Mouse (Mus musculus): Measurements from ENCODE around the gene Gga2. TPM values are rescaled to one million over a fixed set of nuclear protein-coding genes. Genes with fewer than 3 reads are reported as not detected.

Gene Gga2
- polyA plus RNA-seq, 1 experiment from 2014 or later: 66.7 TPM

DNA sequence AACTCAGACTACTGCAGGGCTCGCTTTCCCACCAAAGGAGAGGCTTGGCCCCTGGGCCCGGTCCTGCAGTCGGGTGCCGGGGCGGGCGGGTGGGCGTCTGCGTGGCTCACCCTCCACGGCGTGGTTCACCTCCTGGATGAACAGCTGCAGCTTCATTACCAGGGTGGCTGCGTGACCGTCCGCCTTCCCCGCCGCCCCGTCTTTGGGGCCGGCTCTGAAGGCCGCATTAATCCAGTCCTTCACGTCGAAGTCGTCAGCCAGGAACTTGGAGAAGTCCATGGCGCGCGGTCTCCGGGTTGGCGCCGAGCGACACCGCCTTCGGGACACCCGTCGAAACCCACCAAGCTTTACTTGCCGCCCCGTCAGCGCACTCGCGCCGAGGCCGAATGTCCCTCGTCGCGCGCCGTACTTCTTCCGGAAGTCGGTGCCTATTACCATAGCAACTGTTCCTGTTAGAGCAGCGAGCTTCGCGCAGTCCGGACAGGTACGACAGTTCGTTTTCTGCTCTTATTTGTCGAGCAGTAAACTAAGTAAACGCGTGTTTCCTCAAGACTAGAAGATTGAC is 39.6 kb downstream of the Gga2 start, which contains the start of gene Cog7:
TSS of gene Cog7 (minus strand) at position 405 of the 565 bp plus-strand sequence.
- no peaks in the 10 kb centered on the region; the same call in 1 of the 2 replicates for H3K36me3 ChIP-seq
- peaks cover 11% of the 10 kb centered on the region for H3K4me1 ChIP-seq
- H3K9ac ChIP-seq (replicated peaks): peak within 1 kb of the TSS; percentile 53
- under 1% methylated on average over 55 of the region's 55 CpGs for WGBS
- H3K9me3 ChIP-seq: no peaks in the 10 kb centered on the region
- peak within 1 kb of the TSS; percentile 69 for H3K4me3 ChIP-seq
- no peak within 1 kb of the TSS; the same call in 1 of the 2 replicates for H3K27ac ChIP-seq (replicated peaks)
- peak; percentile 93 for ATAC-seq (replicated peaks)
- no peaks in the 10 kb centered on the region for H3K27me3 ChIP-seq
- H3K4me2 ChIP-seq (replicated peaks): peak within 1 kb of the TSS; percentile 68

DNA sequence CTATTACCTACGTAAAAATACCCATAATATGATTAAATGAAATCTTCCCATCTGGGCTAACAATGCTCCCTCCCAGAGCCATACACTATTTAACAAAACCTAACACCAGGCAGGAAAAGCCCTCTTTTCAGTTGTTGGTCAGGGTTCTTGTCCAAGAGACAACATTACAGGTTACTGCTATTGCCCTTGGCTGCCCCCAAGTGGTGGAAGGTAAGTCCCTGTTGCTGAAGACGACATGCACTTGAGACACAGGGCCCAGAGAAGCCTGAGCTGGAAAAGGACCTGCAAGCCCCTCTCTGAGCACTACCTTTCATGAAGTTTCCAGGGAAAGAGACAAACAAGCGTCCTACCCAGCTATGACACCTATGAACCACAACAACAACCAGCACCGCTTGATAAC is 46.0 kb downstream of the Gga2 start:
- no peak for ATAC-seq (replicated peaks)
- Histone ChIP-seq H3K4me1 (no peaks in the 10 kb centered on the region), H3K4me2 (replicated peaks) (no peak overlapping the region), H3K9ac (replicated peaks) (no peak overlapping the region), H3K4me3 (no peak overlapping the region), H3K27me3 (no peaks in the 10 kb centered on the region), H3K36me3 (peaks cover 12% of the 10 kb centered on the region), H3K27ac (replicated peaks) (no peak overlapping the region), H3K9me3 (no peaks in the 10 kb centered on the region)
- WGBS: 53% methylated on average over 4 of the region's 4 CpGs

DNA sequence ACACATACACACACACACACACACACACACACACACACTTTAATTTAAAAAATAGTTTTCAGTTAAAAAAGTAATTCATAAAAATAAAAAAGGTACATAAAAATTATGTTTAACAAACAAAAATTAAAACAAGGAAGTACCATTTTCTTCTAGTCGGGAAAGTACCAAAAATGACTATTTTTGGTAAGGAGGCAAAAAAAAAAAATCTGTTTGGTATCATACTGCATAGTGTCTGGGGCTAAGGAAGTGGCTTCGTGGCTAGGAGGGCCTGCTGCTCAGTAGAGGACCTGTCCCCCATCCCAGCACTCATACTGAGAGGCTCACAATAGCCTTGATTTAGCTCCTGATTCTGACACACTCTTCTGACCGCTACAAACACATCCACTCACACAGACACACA is 49.3 kb downstream of the Gga2 start:
- Histone ChIP-seq H3K4me3 (no peak overlapping the region), H3K9ac (replicated peaks) (no peak overlapping the region), H3K27me3 (no peaks in the 10 kb centered on the region), H3K4me1 (no peaks in the 10 kb centered on the region), H3K9me3 (no peaks in the 10 kb centered on the region), H3K4me2 (replicated peaks) (no peak overlapping the region), H3K36me3 (peaks cover 13% of the 10 kb centered on the region), H3K27ac (replicated peaks) (no peak overlapping the region)
- 87% methylated on average over 3 of the region's 3 CpGs for WGBS
- no peak for ATAC-seq (replicated peaks)

DNA sequence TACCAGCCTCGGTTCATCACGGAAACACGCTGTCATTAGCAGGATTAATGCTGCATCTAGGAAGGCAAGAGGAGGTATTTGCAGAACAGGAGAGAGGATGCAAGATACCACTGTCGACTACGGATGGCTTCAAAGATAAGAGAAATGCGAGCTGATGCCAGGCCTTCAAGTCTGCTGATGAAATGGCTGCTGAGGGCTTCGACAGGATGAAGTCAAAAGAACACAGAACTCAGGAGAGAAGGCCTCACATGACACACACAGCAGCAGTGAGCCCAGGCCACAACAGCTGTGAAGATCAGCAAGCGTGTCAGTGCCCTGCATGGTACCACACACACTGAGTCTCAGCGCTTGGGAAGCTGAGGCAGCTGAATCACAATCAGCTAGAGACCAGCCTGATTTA is 50.8 kb downstream of the Gga2 start:
- Histone ChIP-seq H3K27ac (replicated peaks) (no peak overlapping the region), H3K9ac (replicated peaks) (no peak overlapping the region), H3K9me3 (no peaks in the 10 kb centered on the region), H3K36me3 (peaks cover 13% of the 10 kb centered on the region), H3K4me1 (no peaks in the 10 kb centered on the region), H3K4me2 (replicated peaks) (no peak overlapping the region), H3K27me3 (no peaks in the 10 kb centered on the region), H3K4me3 (no peak overlapping the region)
- WGBS: 88% methylated on average over 9 of the region's 9 CpGs
- ATAC-seq (replicated peaks): no peak

DNA sequence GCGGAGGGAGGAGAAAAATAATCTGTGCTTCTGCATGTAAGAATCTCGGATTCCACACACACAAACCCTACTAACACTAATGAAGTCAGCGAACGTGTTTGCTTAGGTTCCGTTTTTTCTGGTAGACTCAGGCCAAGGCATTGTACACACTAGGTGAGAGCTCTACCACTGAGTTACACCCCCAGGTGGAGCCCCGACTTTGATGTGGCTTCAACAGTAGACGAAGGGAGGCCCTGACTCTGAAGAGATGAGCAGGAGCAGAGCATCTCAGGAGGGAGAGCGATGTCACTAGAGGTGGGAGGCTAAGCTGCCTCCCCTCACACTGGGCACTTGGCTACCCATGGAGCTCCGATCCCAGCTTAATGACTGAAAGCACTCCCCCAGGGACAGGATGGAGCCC is 52.2 kb downstream of the Gga2 start:
- H3K4me2 ChIP-seq (replicated peaks): no peak overlapping the region
- H3K4me1 ChIP-seq: no peaks in the 10 kb centered on the region
- H3K27ac ChIP-seq (replicated peaks): no peak overlapping the region
- H3K9me3 ChIP-seq: no peaks in the 10 kb centered on the region
- WGBS: 91% methylated on average over 9 of the region's 9 CpGs
- peaks cover 15% of the 10 kb centered on the region for H3K36me3 ChIP-seq
- no peaks in the 10 kb centered on the region for H3K27me3 ChIP-seq
- no peak for ATAC-seq (replicated peaks)
- H3K9ac ChIP-seq (replicated peaks): no peak overlapping the region
- H3K4me3 ChIP-seq: no peak overlapping the region

DNA sequence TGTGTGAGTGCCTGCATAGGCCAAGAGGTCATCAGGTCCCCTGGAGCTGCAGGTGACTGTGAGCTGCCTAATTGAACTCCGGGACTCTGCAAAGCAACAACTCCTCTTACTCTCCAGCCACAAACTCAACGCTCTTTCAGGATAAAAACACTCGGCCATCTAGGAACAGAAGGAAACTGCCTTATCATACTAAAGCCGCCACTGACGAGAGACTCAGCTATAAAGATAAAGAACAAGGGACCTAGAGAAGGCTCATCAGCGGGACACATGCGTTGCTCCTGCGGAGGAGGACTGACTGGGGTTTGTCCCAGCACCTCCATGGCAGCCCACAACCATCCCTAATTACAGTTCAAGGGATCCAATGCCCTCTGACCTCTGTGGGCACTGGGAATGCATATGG is 52.8 kb downstream of the Gga2 start:
- ATAC-seq (replicated peaks): no peak
- Histone ChIP-seq H3K9me3 (no peaks in the 10 kb centered on the region), H3K4me3 (no peak overlapping the region), H3K27me3 (no peaks in the 10 kb centered on the region), H3K4me2 (replicated peaks) (no peak overlapping the region), H3K4me1 (no peaks in the 10 kb centered on the region), H3K27ac (replicated peaks) (no peak overlapping the region), H3K36me3 (peaks cover 15% of the 10 kb centered on the region), H3K9ac (replicated peaks) (no peak overlapping the region)
- 89% methylated on average over 8 of the region's 8 CpGs for WGBS

DNA sequence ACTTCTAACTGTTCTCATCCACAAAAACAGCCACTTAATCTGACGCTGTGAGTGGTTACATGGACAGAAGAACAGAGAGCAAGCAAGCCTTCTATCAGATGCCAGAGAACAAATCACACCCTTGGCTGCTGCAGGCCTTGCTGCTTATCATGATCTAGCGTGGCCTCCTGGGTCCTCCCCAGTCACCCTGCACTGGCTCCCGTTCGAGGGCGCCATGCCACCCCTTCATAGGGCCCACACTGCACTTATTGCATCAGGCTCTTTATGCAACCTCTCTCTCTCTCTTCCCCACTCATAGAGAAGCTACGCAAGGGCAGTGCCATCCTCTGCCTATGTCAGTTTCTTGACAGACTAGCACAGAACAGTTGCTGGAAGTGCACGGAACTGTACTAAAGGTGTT is 54.9 kb downstream of the Gga2 start:
- H3K4me1 ChIP-seq: no peaks in the 10 kb centered on the region
- no peaks in the 10 kb centered on the region for H3K27me3 ChIP-seq
- WGBS: 94% methylated on average over 7 of the region's 7 CpGs
- H3K9ac ChIP-seq (replicated peaks): no peak overlapping the region
- H3K27ac ChIP-seq (replicated peaks): no peak overlapping the region
- no peak for ATAC-seq (replicated peaks)
- no peaks in the 10 kb centered on the region for H3K9me3 ChIP-seq
- H3K4me3 ChIP-seq: no peak overlapping the region
- no peak overlapping the region for H3K4me2 ChIP-seq (replicated peaks)
- peaks cover 8% of the 10 kb centered on the region for H3K36me3 ChIP-seq

DNA sequence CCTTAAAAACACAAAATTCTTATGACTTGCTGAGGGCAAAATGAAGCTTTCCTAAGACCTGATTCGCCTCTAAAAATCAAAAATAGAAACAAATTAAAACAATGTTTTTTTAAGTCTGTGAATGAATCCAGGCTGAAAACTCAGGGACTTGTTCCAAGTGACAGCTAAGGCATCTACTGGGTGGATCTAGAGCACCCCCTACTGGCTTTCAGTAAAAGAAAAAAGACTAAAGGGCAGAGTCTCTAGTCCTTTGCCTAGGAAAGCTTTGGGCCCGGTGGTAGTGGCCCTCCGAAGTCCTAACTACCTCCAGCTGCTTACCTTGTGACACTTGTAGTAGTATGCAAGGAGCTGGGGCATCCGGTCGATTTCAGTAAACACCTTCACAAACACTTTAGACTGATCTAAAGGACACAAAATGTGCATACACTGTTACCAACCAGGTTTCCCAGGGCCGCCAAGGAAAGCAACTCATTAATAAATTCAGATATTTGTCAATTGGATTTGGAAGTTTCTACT is 57.1 kb downstream of the Gga2 start:
- Histone ChIP-seq H3K4me2 (replicated peaks) (no peak overlapping the region), H3K4me3 (no peak overlapping the region), H3K9ac (replicated peaks) (no peak overlapping the region), H3K36me3 (0 out of 2 replicates have a peak, but pooled peaks cover 7% of the 10 kb centered on the region), H3K4me1 (no peaks in the 10 kb centered on the region), H3K27me3 (no peaks in the 10 kb centered on the region), H3K27ac (replicated peaks) (no peak overlapping the region), H3K9me3 (no peaks in the 10 kb centered on the region)
- WGBS: 69% methylated on average over 6 of the region's 6 CpGs
- ATAC-seq (replicated peaks): no peak

DNA sequence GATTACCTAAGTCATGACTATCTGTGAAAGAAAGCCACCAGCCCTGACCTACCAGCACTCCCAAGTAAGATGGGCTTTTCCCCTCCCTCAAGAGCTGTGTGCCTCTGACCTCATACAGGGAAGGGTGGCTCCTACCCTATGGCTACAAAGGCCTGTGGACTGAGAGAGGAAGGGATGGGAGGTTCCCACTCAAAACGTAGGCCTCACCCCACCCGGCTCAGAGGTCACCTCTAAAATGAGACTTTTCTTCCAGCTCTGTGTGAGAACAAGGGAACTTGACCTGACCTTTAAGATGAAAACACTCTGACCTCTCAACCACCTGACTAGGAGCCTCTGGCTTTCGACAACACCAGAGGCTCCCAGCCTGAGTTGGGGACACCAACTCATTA is 58.5 kb downstream of the Gga2 start:
- 92% methylated on average over 3 of the region's 3 CpGs for WGBS
- H3K36me3 ChIP-seq: 0 out of 2 replicates have a peak, but pooled peaks cover 7% of the 10 kb centered on the region
- no peak overlapping the region for H3K4me3 ChIP-seq

DNA sequence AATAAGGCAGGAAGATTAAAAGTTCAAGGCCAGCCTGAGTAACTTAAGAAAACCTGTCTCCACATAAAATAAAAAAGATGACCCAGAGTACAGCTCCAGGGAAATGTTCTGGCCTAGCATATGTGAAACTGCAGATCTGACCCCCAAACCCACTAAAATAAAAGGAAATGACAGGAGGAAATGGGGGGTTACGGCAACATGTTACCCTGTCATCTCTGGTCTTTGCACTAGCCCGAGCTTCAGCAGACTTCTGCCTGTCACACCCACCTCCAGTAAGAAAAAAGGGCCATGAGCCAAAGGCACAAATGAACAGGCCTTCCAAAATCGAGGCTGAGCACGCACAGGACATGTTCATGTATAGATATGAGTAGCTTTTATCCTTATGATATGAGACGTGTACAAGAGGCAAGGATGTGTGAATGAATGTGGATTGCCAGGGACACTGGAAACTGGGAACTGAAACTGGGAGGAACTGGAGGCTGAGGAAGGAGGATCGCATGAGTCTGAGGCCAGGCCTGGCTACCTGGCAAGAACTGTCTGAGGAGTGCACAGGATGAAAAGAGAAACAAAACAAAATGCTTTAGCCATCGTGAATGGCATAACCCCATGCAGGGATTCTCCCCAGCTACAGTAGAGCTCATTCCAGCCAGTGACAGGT is 59.0 kb downstream of the Gga2 start:
- Histone ChIP-seq H3K9ac (replicated peaks) (no peak overlapping the region), H3K9me3 (no peaks in the 10 kb centered on the region), H3K27me3 (no peaks in the 10 kb centered on the region), H3K4me2 (replicated peaks) (no peak overlapping the region), H3K27ac (replicated peaks) (no peak overlapping the region), H3K4me1 (no peaks in the 10 kb centered on the region), H3K4me3 (no peak overlapping the region), H3K36me3 (0 out of 2 replicates have a peak, but pooled peaks cover 7% of the 10 kb centered on the region)
- no peak for ATAC-seq (replicated peaks)
- 87% methylated on average over 7 of the region's 7 CpGs for WGBS

More for the DNA sequence above, 58.5 kb downstream of the Gga2 start:
- no peaks in the 10 kb centered on the region for H3K9me3 ChIP-seq
- no peak overlapping the region for H3K9ac ChIP-seq (replicated peaks)
- H3K27me3 ChIP-seq: no peaks in the 10 kb centered on the region
- H3K4me1 ChIP-seq: no peaks in the 10 kb centered on the region
- H3K4me2 ChIP-seq (replicated peaks): no peak overlapping the region
- no peak overlapping the region for H3K27ac ChIP-seq (replicated peaks)
- ATAC-seq (replicated peaks): no peak

DNA sequence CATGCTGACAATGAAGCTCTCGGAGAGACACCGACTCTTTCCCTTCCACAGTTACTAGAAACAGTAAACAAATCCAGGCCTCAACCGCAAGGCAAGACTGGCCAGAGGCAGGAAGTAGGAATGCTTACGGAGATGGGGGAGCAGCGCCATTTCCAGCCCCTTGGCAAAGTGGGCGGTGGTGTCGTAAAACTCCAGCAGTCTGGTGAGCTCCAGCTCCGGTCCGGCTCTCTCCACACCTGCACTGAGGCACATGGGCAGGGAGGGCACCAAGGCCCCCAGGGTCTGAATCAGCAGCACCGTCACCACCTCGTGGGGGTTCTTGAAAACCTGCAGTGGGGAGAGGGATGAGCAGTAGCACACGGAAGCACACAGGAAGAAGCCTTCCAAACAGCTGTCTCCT is 65.2 kb downstream of the Gga2 start:
- Histone ChIP-seq H3K9ac (replicated peaks) (no peak overlapping the region), H3K4me3 (no peak overlapping the region), H3K9me3 (no peaks in the 10 kb centered on the region), H3K36me3 (peaks cover 21% of the 10 kb centered on the region; the same call in 1 of the 2 replicates), H3K27me3 (no peaks in the 10 kb centered on the region), H3K4me1 (no peaks in the 10 kb centered on the region), H3K4me2 (replicated peaks) (no peak overlapping the region), H3K27ac (replicated peaks) (no peak overlapping the region)
- ATAC-seq (replicated peaks): no peak
- WGBS: 92% methylated on average over 12 of the region's 12 CpGs

DNA sequence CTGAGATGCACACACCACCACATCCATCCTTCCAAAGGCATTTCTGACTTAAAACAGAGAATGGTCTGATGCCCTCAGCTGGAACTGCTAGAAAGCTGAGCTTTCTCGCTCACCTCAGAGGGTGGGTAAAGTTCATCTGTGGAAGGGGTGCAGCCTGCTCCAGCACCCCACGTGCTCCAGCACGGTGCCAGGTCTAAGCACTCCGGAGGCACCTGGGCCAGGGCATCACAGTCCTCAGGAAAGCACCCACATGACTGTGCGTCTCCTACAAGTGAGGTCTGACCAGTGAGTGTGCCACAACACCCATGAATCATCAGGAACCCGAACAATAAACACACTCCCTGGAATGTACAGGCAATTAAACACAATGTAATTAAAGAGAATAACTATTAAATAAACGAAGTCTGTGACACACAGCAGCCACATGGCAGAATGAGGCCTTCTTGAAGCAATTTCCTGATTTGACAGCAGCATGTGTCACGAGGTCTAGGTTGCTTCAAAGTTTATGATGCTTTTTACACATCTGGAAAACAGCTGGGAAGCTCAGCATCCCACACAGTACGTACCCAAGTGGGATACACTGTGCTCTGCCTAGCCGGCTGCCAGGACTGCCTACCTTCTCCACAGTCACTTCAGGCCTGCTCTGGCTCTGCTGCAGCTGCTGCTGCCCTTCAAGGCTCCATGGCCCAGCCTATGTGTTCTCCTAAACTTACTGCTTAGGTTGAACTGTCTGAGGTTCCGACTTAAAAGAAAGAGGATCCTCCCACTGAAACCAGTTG is 65.9 kb downstream of the Gga2 start:
- no peak overlapping the region for H3K9ac ChIP-seq (replicated peaks)
- no peak overlapping the region for H3K27ac ChIP-seq (replicated peaks)
- H3K36me3 ChIP-seq: peaks cover 19% of the 10 kb centered on the region; the same call in 1 of the 2 replicates
- no peaks in the 10 kb centered on the region for H3K27me3 ChIP-seq
- WGBS: 90% methylated on average over 11 of the region's 11 CpGs
- no peaks in the 10 kb centered on the region for H3K9me3 ChIP-seq
- no peak overlapping the region for H3K4me2 ChIP-seq (replicated peaks)
- no peak overlapping the region for H3K4me3 ChIP-seq
- no peaks in the 10 kb centered on the region for H3K4me1 ChIP-seq
- ATAC-seq (replicated peaks): no peak
